Mouse (Mus musculus) layer of hippocampus, adult 2 months (tissue): ENCODE measurements around the gene Vps37b. TPM values are rescaled to one million over a fixed set of nuclear protein-coding genes. Genes with fewer than 3 reads are reported as not detected.

Experiments
- DNase-seq, 2 experiments: peaks; one replicate each; pipeline ENCODE4 v3.0.0; 2022; ENCODE audit warnings: low spot score in 2 of 2
- H3K27ac ChIP-seq: fragments of 200-600 bp; 2 replicates; pipeline ENCODE4 v1.8.1; 2022
- H3K4me3 ChIP-seq: fragments of 200-600 bp; 2 replicates; pipeline ENCODE4 v1.8.1; 2022; ENCODE audit warnings: mild to moderate bottlenecking
- CTCF ChIP-seq: fragments of 200-600 bp; conservative IDR thresholded peaks from 2 replicates; pipeline ENCODE4 v1.8.1; 2022; ENCODE audit warnings: antibody characterized with exemption, mild to moderate bottlenecking, moderate library complexity
- total RNA-seq, 2 experiments: library from RNA; stranded (reverse); gene quantifications; 2 replicates each; pipeline ENCODE4 v1.2.3; 2021

Gene Vps37b
- total RNA-seq, 2 experiments from 2014 or later: 36.8 to 42.2 TPM

DNA sequence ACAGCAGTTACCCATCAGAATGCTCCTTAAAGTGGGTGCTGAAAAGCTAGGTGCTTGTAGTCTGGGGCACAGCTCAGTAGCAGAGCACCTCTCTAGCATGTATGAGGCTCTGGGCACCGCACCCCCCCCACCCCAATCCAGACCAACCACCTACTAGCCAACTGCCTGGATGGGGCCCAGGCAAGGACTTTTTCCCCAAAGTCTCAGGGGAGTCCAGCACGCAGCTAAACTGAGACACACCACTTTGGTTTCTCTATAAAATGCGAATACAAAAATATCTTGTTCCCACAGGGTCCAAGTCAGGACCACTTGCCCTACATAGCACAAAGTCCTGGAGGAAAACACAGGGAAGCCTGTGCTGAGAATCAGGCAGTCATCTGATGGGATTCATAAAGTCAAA is 17.9 kb downstream of the Vps37b start:
- no peak for DNase-seq
- H3K4me3 ChIP-seq: no peak overlapping the region; the same call in 1 of the 2 replicates
- no peak for TF ChIP-seq CTCF
- H3K27ac ChIP-seq: peak overlapping the region; percentile 67

DNA sequence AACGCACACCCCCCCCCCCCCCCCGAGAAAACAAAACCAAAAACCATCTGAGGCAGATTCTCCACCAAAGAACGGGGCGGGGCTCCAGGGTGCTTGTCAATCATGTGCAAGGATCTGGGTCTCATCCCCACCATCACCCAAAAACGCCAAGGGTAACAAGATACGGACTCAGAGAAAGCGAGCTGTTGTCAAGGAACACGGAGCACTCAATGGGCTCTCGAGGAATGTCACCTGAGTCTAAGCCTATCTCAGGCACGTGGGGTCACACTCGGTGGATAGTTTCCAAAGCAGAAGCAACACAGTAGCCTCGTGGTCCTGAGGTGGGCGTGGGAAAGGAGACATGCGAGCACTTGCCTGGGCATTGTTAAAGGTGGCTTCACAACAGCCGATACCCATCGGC is 18.3 kb downstream of the Vps37b start:
- no peak for TF ChIP-seq CTCF
- Histone ChIP-seq H3K4me3 (no peak overlapping the region), H3K27ac (peak overlapping the region; percentile 67)
- no peak for DNase-seq

DNA sequence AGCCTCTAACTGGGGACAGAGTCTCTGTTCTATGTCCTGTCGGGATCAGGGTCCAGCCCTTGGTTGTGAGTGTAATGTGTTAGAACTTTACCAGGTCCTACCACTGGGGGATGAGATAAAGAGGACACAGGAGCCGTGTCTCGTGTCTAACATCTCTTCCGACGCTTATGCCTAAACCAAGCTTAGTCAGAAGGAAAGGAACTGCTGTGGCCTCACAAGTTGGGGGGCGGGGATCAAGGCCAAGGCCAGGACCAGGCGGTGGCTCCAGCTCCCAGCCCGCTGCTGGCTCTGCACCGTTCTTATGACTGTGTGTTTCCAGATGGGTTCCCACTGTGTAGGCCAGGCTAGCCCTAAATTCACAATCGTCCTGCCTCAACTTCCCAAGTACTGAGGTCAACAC is 19.2 kb downstream of the Vps37b start:
- TF ChIP-seq CTCF: peak; percentile 40
- Histone ChIP-seq H3K27ac (peak overlapping the region; percentile 85), H3K4me3 (no peak overlapping the region)
- no peak for DNase-seq

DNA sequence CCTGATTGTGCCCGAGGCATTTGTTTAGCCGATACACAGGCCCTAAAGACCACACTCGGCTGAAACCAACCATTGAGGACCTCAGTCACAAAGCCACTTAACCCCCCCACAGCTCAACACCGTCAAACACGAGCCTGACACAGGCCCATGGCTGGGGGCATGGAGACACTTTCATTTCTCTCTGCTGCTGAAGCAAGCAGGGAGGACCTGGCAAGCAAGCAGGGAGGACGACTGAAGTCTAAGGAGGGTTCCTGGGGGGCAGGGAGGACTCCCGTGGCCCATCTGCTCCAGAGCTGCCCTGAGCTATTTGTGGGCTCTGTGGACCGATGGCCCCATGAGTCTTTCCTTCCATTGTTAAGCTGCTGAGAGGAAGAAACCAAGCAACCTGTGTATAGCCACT is 20.1 kb downstream of the Vps37b start:
- Histone ChIP-seq H3K27ac (peak overlapping the region; percentile 85), H3K4me3 (peak overlapping the region; percentile 9; the same call in 1 of the 2 replicates)
- no peak for DNase-seq
- TF ChIP-seq CTCF: no peak

DNA sequence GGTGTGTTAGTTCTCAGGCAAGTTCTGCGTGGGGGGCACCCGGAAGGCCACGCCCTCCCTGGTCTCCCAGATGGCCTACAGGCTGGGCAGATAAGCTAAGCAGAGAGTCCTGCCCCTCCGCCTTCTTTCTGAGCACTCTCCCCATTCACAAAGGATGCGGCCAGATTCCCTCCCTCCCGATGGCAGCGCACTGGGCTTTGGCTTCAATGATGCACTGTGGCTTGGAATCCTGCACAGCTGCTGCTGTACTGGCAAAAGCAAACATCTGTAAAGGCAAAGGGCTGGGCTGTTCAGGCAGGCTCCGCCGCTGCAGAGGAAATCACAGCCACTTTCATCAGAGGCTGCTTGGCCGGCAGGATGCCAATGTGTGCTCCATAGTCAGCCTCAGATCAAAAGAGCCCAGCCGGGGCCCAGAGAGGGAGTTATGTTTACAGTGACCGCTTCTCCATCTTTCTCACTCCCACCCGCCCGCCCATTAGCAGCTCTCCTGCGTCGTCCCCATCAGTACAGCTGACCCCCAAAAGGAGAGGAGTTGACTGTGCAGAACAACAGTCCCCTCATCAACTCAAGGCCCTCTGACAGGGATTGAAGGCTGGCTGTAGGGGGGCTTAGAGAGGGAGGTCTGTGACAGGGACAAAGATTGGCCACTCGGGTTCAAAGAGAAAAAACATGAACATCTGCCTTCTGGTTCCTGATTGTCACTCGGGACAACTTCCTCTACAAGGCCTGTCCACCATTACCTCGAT is 21.0 kb downstream of the Vps37b start:
- Histone ChIP-seq H3K27ac (peak overlapping the region; percentile 85), H3K4me3 (peak overlapping the region; percentile 17; the same call in 1 of the 2 replicates)
- no peak for DNase-seq
- TF ChIP-seq CTCF: no peak

DNA sequence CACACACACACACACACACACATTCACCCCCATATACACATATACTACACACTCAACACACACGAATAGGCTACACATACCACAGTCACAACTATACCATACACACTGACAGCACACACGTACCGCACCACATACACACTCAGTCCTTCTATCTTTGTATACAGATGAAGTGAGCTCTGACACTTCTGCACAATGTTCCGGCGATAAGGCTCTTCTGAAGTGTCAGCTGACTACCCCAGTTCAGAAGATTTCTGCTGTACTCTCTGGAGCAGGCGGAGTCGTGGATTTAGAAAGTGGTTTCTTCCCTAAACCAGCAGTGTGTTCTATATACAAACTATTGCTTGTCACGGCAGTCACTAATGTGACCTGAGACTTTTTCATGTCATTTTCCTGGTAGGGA is 22.0 kb downstream of the Vps37b start:
- TF ChIP-seq CTCF: no peak
- Histone ChIP-seq H3K4me3 (no peak overlapping the region), H3K27ac (peak overlapping the region; percentile 85; the same call in 1 of the 2 replicates)
- DNase-seq: no peak

DNA sequence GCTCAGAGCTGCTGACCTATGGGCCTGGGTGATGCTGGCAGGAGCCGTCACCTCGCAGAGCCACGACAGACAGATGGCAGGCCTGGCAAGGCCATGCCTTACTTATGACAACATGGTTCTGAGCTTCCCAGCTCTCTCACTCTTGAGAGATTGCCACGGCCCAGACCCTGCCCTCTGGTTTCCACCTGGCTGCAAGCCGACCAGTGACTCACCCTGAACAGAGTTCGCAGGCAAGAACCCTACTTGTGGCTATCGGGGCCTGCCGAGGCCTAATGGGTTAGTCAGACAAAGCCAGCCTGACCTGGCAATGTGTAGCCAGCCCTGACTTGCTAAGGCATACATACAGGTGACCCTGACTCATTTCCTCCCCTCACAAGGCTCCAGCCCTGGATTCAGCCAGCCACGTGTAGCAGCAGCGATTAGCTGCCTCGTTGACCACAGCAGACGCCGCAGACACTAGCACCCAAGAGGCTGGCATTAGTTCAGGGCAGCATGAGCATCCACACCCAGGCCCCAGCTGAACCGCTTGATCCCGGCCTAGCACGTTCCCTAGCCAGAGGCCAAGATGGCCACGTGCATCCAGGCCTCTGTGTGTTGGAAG is 25.1 kb downstream of the Vps37b start:
- DNase-seq: no peak
- H3K27ac ChIP-seq: peak overlapping the region; percentile 55; the same call in 1 of the 2 replicates
- no peak for TF ChIP-seq CTCF
- no peak overlapping the region for H3K4me3 ChIP-seq

DNA sequence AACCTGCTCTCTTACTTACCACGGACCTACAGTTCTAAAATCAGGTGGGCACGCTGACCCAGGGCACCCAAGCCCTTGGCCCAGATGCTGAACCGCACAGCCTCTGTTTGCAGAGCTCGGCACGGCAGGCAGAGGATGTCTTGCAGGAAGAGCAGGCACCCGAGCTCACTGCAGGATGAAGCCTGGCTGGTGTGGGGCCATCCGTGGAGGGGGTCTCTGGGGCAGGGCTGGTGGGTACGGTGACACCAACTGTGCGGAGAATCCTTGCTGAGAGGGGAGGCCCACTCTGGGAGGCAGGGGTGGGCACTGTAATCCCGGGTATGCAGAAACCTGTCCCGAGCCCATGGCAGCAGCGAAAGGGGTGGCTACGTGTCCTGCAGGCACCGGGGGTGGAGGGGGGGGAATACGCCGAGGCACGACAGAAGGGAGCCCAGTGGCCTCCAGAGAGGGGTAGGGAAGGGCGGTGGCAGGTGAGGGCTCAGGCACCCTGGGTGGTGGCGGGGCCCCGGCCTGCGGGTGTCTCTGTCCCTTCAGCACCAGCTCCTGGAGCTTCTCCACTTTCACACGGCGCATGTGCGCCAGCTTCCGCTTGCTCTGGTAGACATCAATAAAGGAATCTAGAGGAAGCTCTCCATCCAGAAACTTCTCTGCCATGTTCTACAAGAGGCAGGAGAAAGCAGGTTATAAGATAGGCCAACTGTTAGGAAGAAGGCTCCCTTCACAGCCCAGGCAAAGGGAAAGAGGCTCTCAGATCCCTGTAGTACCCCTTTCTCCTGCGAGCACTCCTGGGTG is 25.8 kb downstream of the Vps37b start:
- no peak for TF ChIP-seq CTCF
- DNase-seq: no peak
- peak overlapping the region; percentile 55; the same call in 1 of the 2 replicates for H3K27ac ChIP-seq
- H3K4me3 ChIP-seq: no peak overlapping the region

DNA sequence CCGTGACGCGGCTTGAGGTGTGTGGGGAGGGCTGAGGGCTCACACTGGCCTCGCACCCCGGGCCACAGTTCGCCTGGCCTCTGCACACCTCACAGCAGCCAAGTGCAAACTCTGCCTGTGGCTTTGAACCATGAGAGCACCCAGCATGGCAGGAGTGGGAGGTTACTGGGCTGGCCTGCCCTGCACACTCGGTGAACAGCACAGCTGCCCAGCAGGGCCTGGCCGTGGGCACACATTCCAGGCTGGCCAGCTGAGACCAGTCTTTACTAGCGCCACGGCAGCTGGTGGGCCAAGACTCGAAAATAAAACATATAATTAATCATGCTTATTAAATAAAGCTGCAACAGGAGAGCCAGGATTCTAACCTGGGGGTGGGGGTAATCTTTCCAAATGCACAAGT is 26.5 kb downstream of the Vps37b start:
- no peak for TF ChIP-seq CTCF
- no peak for DNase-seq
- H3K4me3 ChIP-seq: no peak overlapping the region
- peak overlapping the region; percentile 55; the same call in 1 of the 2 replicates for H3K27ac ChIP-seq

DNA sequence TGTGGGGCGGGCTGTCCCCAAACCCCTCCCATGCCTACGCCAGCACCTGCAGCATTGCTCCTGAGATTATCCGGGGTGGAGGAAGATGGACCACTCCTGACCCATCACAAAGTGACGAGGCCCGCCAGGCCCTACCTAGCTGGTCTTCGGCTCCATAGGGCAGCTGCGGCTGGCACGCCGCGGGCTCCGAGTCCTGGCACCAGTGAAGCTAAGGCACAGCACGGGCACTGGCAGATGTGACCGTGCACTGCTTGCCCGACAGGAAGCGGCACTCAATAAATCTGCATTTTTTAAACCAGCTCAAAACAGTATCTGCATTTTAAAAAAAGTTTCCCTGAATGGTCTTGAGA is 26.9 kb downstream of the Vps37b start:
- no peak overlapping the region for H3K4me3 ChIP-seq
- H3K27ac ChIP-seq: peak overlapping the region; percentile 65
- no peak for TF ChIP-seq CTCF
- DNase-seq: no peak

DNA sequence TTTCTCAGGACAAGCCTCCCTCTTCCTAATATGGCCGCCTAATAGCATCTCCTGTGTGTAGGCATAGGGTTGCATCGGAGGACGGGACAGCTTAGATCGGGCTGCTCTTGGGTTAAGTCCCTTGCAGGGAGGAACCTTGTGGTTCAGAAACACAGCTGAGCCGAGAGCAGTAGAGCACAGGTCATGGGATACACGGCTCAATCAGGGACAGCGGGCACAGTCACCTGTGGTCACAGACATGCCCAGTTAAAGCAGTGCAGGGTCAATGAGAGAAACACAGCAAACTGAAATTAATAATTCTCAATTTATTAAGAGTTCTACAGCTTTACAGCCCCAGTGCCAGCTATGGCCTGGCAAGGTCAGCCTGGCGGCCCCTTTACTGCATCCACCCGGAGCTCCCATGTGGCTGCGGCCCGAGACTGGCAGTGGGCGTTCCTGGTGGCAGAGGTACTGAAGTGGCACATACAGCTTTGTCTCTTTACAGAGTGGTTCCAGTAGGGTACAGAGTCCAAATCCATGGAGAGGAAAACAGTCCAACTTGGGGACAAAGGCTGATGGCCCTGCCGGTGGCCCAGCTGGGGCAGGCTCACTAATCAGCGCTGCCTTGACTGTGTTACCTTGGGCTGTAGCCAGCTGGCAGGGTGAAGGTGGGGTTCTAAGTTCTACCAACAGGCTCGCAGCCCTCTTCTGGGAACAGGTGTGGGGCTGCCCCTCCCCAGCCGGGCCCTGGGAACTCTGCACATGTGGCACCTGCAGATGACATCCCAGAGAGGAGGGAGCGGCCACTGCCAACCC is 27.5 kb downstream of the Vps37b start:
- TF ChIP-seq CTCF: 0 out of 2 replicates have a peak, but pooled peaks have one; percentile 8
- peak overlapping the region; percentile 65 for H3K27ac ChIP-seq
- DNase-seq: peak in 1 of 2 experiments; percentile 41
- H3K4me3 ChIP-seq: no peak overlapping the region

DNA sequence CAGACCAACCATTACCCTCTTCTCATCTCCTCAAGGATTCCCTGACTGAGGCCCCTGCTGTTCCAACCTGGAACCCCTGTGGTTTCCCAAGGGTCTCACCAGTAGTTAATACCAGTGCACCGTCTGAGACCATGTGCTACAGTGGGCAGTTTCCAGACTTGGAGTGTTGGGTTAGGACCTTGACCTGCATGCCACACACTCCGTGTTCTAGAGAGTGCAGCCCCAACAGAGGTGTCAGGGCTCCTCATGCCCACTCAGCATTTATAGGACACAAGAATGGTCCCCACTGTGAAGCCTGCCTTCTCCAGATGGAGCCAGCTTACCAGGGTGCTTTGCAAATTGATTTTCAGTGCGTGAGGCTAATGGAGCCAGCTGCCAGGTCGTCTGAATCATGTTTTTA is 28.7 kb downstream of the Vps37b start:
- TF ChIP-seq CTCF: no peak
- Histone ChIP-seq H3K27ac (peak overlapping the region; percentile 63; the same call in 1 of the 2 replicates), H3K4me3 (no peak overlapping the region)
- no peak for DNase-seq
